Mouse (Mus musculus) induced T-regulatory cell, adult 2 months (primary cell): ENCODE data around the gene Mapk7.

Source experiments
- DNase-seq: peaks from one replicate; pipeline ENCODE4 v3.0.0-alpha.2; 2012; ENCODE audit warnings: low read depth

Gene Mapk7

GRCm38 (mm10) chr11:61490944-61491520 lies 3.2 kb downstream of the Mapk7 start:
- DNase-seq = no peak

GRCm38 (mm10) chr11:61489874-61490273 lies 4.3 kb downstream of the Mapk7 start:
- no peak for DNase-seq

- no peak for DNase-seq
Measured at GRCm38 (mm10) chr11:61489085-61489484, 5.1 kb downstream of the Mapk7 start.

GRCm38 (mm10) chr11:61487936-61488335 lies 6.3 kb downstream of the Mapk7 start:
- no peak for DNase-seq

- DNase-seq = no peak
Measured at GRCm38 (mm10) chr11:61487401-61487800, 6.8 kb downstream of the Mapk7 start.

- DNase-seq = no peak
Measured at GRCm38 (mm10) chr11:61486458-61487219, 7.6 kb downstream of the Mapk7 start.

GRCm38 (mm10) chr11:61485541-61486457 lies 8.4 kb downstream of the Mapk7 start:
- DNase-seq = no peak

- no peak for DNase-seq
Measured at GRCm38 (mm10) chr11:61484613-61485540, 9.3 kb downstream of the Mapk7 start, which contains the start of gene Mfap4. Mfap4 (plus strand) TSS chr11:61485431.

GRCm38 (mm10) chr11:61484256-61484612 lies 10.0 kb downstream of the Mapk7 start:
- DNase-seq = no peak

- no peak for DNase-seq
Measured at GRCm38 (mm10) chr11:61483226-61483845, 10.9 kb downstream of the Mapk7 start.

GRCm38 (mm10) chr11:61481239-61482090 lies 12.7 kb downstream of the Mapk7 start:
- peak; percentile 48 for DNase-seq

GRCm38 (mm10) chr11:61478788-61479187 lies 15.4 kb downstream of the Mapk7 start:
- DNase-seq = no peak

- no peak for DNase-seq
Measured at GRCm38 (mm10) chr11:61477566-61478508, 16.4 kb downstream of the Mapk7 start.

- no peak for DNase-seq
Measured at GRCm38 (mm10) chr11:61476786-61477382, 17.3 kb downstream of the Mapk7 start.

- DNase-seq = no peak
Measured at GRCm38 (mm10) chr11:61473630-61474029, 20.6 kb downstream of the Mapk7 start.

GRCm38 (mm10) chr11:61470880-61471279 lies 23.3 kb downstream of the Mapk7 start:
- no peak for DNase-seq

GRCm38 (mm10) chr11:61469317-61469917 lies 24.8 kb downstream of the Mapk7 start:
- no peak for DNase-seq

- no peak for DNase-seq
Measured at GRCm38 (mm10) chr11:61468534-61468933, 25.7 kb downstream of the Mapk7 start.
